Mouse (Mus musculus) heart, embryonic 11.5 days (tissue): ENCODE data around the gene Mtf1. TPM values are rescaled to one million over a fixed set of nuclear protein-coding genes. Genes with fewer than 3 reads are reported as not detected.

Source experiments
- ATAC-seq: fragments of 200-750 bp; cut with Nextera tagmentation; replicated peaks from 2 replicates; pipeline ENCODE4 v1.8.0; 2017; ENCODE audit warnings: moderate library complexity; ENCODE audit not compliant: insufficient number of reproducible peaks, low FRiP score, low TSS enrichment
- H3K27ac ChIP-seq: fragments of 300-500 bp; sonication (generic); 2 replicates; pipeline ENCODE4 v1.5.1; 2014; ENCODE audit warnings: mild to moderate bottlenecking, low read depth, low read length
- H3K27me3 ChIP-seq: fragments of 300-500 bp; sonication (generic); 2 replicates; pipeline ENCODE4 v1.6.1; 2014; ENCODE audit warnings: mild to moderate bottlenecking, low read length, mixed read lengths; ENCODE audit not compliant: control insufficient read depth, insufficient read depth
- H3K36me3 ChIP-seq: fragments of 300-500 bp; sonication (generic); 2 replicates; pipeline ENCODE4 v1.6.1; 2014; ENCODE audit warnings: mild to moderate bottlenecking, low read length, moderate library complexity, mixed read lengths; ENCODE audit not compliant: control insufficient read depth, insufficient read depth
- H3K4me1 ChIP-seq: fragments of 300-500 bp; sonication (generic); 2 replicates; pipeline ENCODE4 v1.6.1; 2014; ENCODE audit warnings: low read length; ENCODE audit not compliant: control insufficient read depth, insufficient read depth
- H3K4me2 ChIP-seq: fragments of 300-500 bp; sonication (generic); 2 replicates; pipeline ENCODE4 v1.6.1; 2014; ENCODE audit warnings: mild to moderate bottlenecking, moderate library complexity
- H3K4me3 ChIP-seq: fragments of 300-500 bp; sonication (generic); 2 replicates; pipeline ENCODE4 v1.5.1; 2014; ENCODE audit warnings: low read depth, low read length
- H3K9ac ChIP-seq: fragments of 300-500 bp; sonication (generic); 2 replicates; pipeline ENCODE4 v1.6.1; 2014; ENCODE audit warnings: mild to moderate bottlenecking, low read depth, low read length, moderate library complexity
- H3K9me3 ChIP-seq: fragments of 300-500 bp; sonication (generic); replicated peaks from 2 replicates; pipeline ENCODE4 v1.6.1; 2016; ENCODE audit warnings: low read length; ENCODE audit not compliant: control insufficient read depth
- WGBS: fragments of 180-500 bp; shearing (Covaris S2); extraction: QIAGEN DNeasy Blood & Tissue Kit; methylation state at CpG from one replicate; pipeline ENCODE4 v1.1.7; 2014; ENCODE audit not compliant: insufficient replicate concordance; 5-methylcytosine and 5-hydroxymethylcytosine counted together
- polyA plus RNA-seq: library from polyadenylated mRNA; unstranded; fragments of >200 nt; fragmentation: Nextera tagmentation; extraction: Ambion mirVana; gene quantifications from 2 replicates; pipeline ENCODE4 v1.2.1, GENCODE M21; 2014

Mtf1 gene
- polyA plus RNA-seq, 1 experiment from 2014 or later: 11.0 TPM

DNA sequence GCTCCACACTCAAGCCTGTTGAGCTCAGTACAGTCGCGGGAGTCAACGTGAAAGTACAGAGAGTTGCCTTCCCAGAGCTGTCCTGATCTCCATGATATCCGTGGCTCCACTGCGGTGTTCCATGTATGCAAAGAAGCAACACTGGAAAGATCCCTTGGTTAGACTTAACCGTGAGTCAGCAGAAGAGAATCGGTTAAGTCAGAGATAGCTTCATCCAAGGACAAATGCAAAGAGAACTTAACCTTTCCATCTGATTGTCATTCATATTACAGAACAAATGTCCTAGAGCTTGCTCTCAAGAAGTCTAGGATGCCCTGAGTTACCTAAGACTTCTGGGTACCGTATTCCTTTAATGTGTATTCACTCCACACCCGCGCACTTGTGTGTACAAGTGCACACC is 30.9 kb downstream of the Mtf1 start:
- no peak overlapping the region for H3K4me2 ChIP-seq

DNA sequence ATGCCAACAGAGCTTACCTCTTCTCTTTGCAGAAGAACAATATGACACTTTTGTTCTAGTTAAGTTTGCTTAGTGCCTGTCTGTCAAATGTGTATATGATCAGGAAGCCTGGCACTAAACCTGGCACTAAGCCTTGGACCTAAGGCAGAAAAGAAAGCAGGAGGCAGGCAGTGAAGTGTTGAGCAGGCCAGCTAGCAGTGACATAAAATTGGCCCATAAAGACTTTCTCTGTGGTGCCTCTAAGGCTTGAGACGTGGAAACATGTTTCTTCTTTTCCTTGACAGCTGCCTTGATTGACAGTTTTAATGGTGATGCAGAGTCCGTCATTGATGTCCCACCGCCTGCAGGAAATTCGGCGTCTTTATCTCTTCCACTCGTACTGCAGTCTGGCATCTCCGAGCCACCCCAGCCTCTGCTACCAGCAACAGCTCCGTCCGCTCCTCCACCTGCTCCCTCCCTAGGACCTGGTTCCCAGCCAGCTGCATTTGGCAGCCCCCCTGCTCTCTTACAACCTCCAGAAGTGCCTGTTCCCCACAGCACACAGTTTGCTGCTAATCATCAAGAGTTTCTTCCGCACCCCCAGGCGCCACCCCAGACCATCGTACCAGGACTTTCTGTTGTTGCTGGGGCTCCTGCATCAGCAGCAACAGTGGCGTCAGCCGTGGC is 36.3 kb downstream of the Mtf1 start:
- Histone ChIP-seq H3K9me3 (0 out of 2 replicates have a peak, but pooled peaks cover 2% of the 10 kb centered on the region), H3K4me2 (no peak overlapping the region), H3K4me3 (no peak overlapping the region), H3K27ac (no peak overlapping the region), H3K27me3 (no peaks in the 10 kb centered on the region), H3K9ac (no peak overlapping the region), H3K36me3 (peaks cover 12% of the 10 kb centered on the region), H3K4me1 (no peaks in the 10 kb centered on the region)
- ATAC-seq: no peak
- 81% methylated on average over 14 of the region's 14 CpGs for WGBS

More for the DNA sequence above, 30.9 kb downstream of the Mtf1 start:
- peaks cover 4% of the 10 kb centered on the region for H3K36me3 ChIP-seq
- no peak overlapping the region for H3K27ac ChIP-seq
- no peaks in the 10 kb centered on the region for H3K4me1 ChIP-seq
- WGBS: 93% methylated on average over 10 of the region's 10 CpGs
- no peak overlapping the region for H3K9ac ChIP-seq
- H3K9me3 ChIP-seq: no peaks in the 10 kb centered on the region
- ATAC-seq: no peak
- H3K4me3 ChIP-seq: no peak overlapping the region
- H3K27me3 ChIP-seq: no peaks in the 10 kb centered on the region

DNA sequence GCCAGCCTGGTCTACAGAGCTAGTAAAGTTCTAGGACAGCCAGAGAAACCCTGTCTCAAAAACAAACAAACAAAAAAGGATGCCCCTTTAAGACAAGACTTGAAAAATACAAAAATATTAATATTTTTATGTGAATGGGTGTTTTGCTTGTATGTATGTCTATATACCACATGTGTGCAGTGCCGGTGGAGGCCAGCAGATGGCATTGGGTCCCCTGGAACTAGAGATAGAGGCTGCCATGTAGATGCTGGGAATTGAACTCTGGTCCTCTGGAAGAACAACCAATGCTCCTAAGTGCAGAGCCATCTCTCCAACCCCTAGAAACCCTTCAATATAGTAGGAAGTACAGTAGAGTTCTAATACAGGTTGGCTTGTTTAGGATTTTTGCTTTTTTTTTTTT is 39.1 kb downstream of the Mtf1 start:
- no peak for ATAC-seq
- no peak overlapping the region for H3K4me3 ChIP-seq
- no peak overlapping the region for H3K4me2 ChIP-seq
- H3K9me3 ChIP-seq: 0 out of 2 replicates have a peak, but pooled peaks cover 2% of the 10 kb centered on the region
- 0 out of 2 replicates have a peak, but pooled peaks cover 2% of the 10 kb centered on the region for H3K4me1 ChIP-seq
- no peak overlapping the region for H3K9ac ChIP-seq
- H3K27ac ChIP-seq: no peak overlapping the region
- H3K36me3 ChIP-seq: peaks cover 12% of the 10 kb centered on the region
- H3K27me3 ChIP-seq: no peaks in the 10 kb centered on the region
- WGBS: 88% methylated on average over 1 of the region's 1 CpGs

DNA sequence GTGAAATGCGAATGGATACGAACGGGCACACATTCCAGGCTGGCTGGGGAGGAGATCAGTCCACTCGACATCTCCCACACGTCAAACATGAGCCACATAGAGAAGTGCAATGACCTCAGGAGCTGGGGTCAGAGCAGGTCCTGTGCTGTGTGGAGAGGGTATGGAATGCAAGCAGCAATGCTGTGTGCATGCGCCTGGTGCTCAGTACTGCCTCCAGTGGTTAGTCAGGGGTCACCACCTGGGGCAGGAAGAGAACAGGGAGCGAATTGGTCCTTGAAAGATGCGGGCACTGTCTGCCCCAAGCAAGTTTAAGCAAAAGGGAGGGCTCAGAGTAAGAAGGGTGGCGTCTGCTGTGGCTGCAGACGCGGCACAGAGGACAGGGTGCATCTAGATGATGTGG is 41.6 kb downstream of the Mtf1 start:
- no peak overlapping the region for H3K4me3 ChIP-seq
- 49% methylated on average over 11 of the region's 11 CpGs for WGBS

DNA sequence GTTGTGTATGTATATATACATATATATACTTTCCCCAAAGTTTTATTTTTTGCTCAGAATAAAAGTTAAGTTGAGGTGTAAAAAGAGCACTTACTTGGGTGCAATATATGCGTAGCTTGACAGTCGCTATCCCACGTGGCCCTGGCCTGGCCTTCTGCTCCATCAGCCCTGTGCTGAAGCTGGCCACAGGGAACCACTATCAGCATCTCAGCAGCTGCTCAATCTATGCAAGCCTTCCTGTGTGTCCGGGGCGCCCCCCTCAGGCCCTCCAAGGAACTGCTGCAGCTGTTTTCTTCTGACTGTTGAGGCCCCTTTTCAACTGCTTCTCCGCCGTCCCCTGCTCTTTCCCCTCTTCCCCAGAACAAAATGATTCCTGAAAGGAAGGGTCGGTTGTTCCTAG is 45.7 kb downstream of the Mtf1 start:
- no peak overlapping the region for H3K4me3 ChIP-seq
- peaks cover 4% of the 10 kb centered on the region; the same call in 1 of the 2 replicates for H3K36me3 ChIP-seq
- no peak overlapping the region for H3K9ac ChIP-seq
- no peaks in the 10 kb centered on the region for H3K27me3 ChIP-seq
- no peak overlapping the region for H3K4me2 ChIP-seq
- peaks cover 13% of the 10 kb centered on the region for H3K4me1 ChIP-seq
- H3K27ac ChIP-seq: no peak overlapping the region
- WGBS: 7% methylated on average over 8 of the region's 8 CpGs
- no peaks in the 10 kb centered on the region for H3K9me3 ChIP-seq
- no peak for ATAC-seq

More for the DNA sequence above, 41.6 kb downstream of the Mtf1 start:
- 0 out of 2 replicates have a peak, but pooled peaks have one; percentile 31 for ATAC-seq
- Histone ChIP-seq H3K27ac (no peak overlapping the region), H3K9ac (no peak overlapping the region), H3K27me3 (no peaks in the 10 kb centered on the region), H3K36me3 (peaks cover 9% of the 10 kb centered on the region), H3K4me1 (0 out of 2 replicates have a peak, but pooled peaks cover 2% of the 10 kb centered on the region), H3K9me3 (0 out of 2 replicates have a peak, but pooled peaks cover 2% of the 10 kb centered on the region), H3K4me2 (no peak overlapping the region)

DNA sequence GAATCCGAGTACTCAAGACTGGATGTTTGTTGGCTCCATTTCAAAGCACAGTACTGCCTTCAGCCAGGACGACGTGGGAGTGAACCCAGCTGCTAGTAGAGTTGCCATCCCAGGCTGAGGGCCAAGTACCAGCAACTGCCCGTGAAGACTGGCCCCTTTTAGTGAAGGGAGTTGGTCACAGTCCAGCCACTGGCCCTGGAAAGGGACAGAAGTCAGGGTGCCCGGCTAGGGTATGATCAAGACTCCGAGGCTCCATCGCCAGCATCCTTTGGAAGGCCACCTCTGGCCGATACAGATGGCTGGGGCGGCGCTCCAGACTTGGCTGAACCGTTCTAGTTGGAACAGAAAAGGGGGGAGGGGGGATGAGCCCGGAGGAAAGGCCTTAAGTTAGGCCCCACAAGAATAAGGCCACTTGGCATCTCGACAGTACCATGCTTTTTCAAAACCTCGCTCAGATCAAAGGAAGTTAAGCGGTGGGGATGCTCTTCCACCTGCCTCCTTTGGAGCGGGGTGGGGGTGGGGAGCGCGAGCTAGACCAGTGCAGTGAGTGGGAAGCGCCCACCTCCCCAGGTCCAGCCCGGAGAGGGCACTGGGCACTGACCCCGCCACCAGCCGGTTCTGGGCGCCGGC is 47.8 kb downstream of the Mtf1 start:
- Histone ChIP-seq H3K36me3 (no peaks in the 10 kb centered on the region), H3K4me3 (peak overlapping the region; percentile 92), H3K27me3 (no peaks in the 10 kb centered on the region), H3K9me3 (no peaks in the 10 kb centered on the region), H3K4me2 (peak overlapping the region; percentile 76), H3K9ac (peak overlapping the region; percentile 88), H3K27ac (peak overlapping the region; percentile 93), H3K4me1 (peaks cover 11% of the 10 kb centered on the region)
- 3% methylated on average over 24 of the region's 24 CpGs for WGBS
- ATAC-seq: peak; percentile 52

DNA sequence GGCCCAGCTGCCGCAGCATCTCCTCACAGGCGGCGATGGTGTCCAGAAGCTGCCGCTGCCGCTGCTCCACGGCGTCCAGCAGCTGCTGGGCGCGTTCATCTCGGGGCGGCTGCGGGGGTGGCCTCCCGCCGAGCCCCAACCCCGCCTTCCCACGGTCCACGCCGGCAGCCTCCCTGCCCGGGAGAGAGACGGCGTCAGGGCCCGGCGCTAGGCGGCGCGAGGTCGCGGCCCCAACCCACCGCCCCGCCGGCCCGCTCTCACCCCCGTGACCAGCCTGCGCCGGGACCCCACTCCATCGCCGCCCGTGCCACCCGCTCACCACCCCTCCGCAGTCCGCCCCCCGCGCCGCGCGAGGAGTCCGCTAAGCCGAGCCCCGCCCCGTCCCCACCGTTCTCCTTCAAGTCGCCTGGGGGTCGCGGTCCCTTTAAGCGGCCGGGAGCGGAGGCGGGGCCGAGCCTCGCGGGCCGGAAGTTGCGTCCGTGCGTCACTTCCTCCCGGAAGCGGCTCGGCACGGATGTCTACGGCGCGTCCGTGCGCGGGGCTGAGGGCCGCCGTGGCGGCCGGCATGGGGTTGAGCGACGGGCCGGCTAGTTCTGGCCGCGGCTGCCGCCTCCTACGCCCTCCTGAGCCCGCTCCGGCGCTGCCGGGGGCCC is 48.5 kb downstream of the Mtf1 start, which contains the start of gene Yrdc:
Gene Yrdc, plus strand, starts transcription at position 419 of the 653 bp plus-strand sequence.
- peaks cover 11% of the 10 kb centered on the region for H3K4me1 ChIP-seq
- H3K4me3 ChIP-seq: peak within 1 kb of the TSS; percentile 92
- no peaks in the 10 kb centered on the region for H3K36me3 ChIP-seq
- peak within 1 kb of the TSS; percentile 88 for H3K9ac ChIP-seq
- peak; percentile 89 for ATAC-seq
- H3K4me2 ChIP-seq: peak within 1 kb of the TSS; percentile 76
- WGBS: 0% methylated on average over 79 of the region's 90 CpGs
- peak within 1 kb of the TSS; percentile 93 for H3K27ac ChIP-seq
- no peaks in the 10 kb centered on the region for H3K27me3 ChIP-seq
- no peaks in the 10 kb centered on the region for H3K9me3 ChIP-seq

DNA sequence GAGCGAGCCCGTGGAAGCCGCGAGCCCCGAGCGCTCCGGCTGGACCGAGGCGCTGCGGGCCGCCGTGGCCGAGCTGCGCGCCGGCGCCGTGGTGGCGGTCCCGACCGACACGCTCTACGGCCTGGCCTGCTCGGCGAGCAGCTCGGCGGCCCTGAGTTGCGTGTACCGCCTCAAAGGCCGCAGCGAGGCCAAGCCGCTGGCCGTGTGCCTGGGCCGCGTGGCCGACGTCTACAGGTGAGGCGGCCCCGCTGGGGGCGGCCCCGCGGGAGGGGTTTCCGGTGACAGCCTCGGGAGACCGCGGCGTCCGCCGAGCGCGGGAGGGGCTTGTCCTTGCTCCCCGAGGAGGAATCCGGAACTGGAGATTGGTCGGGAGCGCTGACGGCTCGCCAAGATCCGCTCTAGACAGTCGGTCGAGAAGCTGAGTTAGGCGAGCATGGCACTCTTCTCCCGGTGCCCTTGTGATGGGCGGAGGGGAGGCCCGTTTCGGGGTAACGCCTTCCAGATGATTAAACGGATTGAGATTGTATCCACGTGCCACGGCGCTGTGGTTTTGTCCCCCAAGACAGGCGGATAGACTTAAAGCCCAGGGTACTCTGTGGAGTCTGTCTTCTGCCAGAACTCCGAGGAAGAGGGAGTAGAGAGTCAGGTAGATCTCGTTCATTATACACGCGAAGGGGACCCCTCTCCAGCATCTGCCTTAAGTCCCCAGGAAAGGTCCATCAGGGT is 49.2 kb downstream of the Mtf1 start, which contains the start of gene 1110065P20Rik:
Gene 1110065P20Rik, minus strand, starts transcription at position 264 of the 726 bp plus-strand sequence.
- WGBS: under 1% methylated on average over 73 of the region's 75 CpGs
- peak; percentile 63 for ATAC-seq
- no peaks in the 10 kb centered on the region for H3K27me3 ChIP-seq
- H3K4me2 ChIP-seq: peak within 1 kb of the TSS; percentile 76
- peak within 1 kb of the TSS; percentile 93 for H3K27ac ChIP-seq
- peaks cover 4% of the 10 kb centered on the region; the same call in 1 of the 2 replicates for H3K36me3 ChIP-seq
- peaks cover 11% of the 10 kb centered on the region for H3K4me1 ChIP-seq
- H3K4me3 ChIP-seq: peak within 1 kb of the TSS; percentile 92
- no peaks in the 10 kb centered on the region for H3K9me3 ChIP-seq
- H3K9ac ChIP-seq: peak within 1 kb of the TSS; percentile 88
